Mouse (Mus musculus) liver, adult 2 months (tissue): Measurements from ENCODE around the gene Hdhd5. TPM values are rescaled to one million over a fixed set of nuclear protein-coding genes. Genes with fewer than 3 reads are reported as not detected.

ENCODE experiments used
- DNase-seq: peaks from one replicate; pipeline ENCODE4 v3.0.0-alpha.2; 2011; ENCODE audit warnings: low read depth, low spot score; ENCODE audit errors: extremely low read depth
- H3K27ac ChIP-seq: fragments of 200-500 bp; replicated peaks from 2 replicates; pipeline ENCODE4 v1.5.1; 2012; ENCODE audit warnings: low read depth, mild to moderate bottlenecking, control low read depth, inconsistent platforms, low read length; ENCODE audit not compliant: insufficient read depth
- H3K27me3 ChIP-seq: fragments of 200-500 bp; 2 replicates; pipeline ENCODE4 v1.6.1; 2012; ENCODE audit warnings: mild to moderate bottlenecking, moderate library complexity, low read length, inconsistent platforms; ENCODE audit not compliant: control insufficient read depth, insufficient read depth
- H3K36me3 ChIP-seq: fragments of 200-500 bp; 2 replicates; pipeline ENCODE4 v1.6.1; 2012; ENCODE audit warnings: low read length, inconsistent platforms; ENCODE audit not compliant: control insufficient read depth, insufficient read depth
- H3K4me1 ChIP-seq: fragments of 200-500 bp; 2 replicates; pipeline ENCODE4 v1.6.1; 2011; ENCODE audit warnings: low read length; ENCODE audit not compliant: control insufficient read depth, insufficient read depth
- H3K4me3 ChIP-seq: fragments of 200-500 bp; 2 replicates; pipeline ENCODE4 v1.5.1; 2011; ENCODE audit warnings: low read depth, mild to moderate bottlenecking, control low read depth, low read length, moderate library complexity; ENCODE audit not compliant: insufficient read depth
- H3K79me2 ChIP-seq: fragments of 200-500 bp; 2 replicates; pipeline ENCODE4 v1.6.1; 2012; ENCODE audit warnings: inconsistent platforms, mild to moderate bottlenecking, low read length, moderate library complexity; ENCODE audit not compliant: control insufficient read depth, insufficient read depth
- H3K9ac ChIP-seq: fragments of 200-500 bp; 2 replicates; pipeline ENCODE4 v1.6.1; 2012; ENCODE audit warnings: low read depth, mild to moderate bottlenecking, control low read depth, inconsistent platforms, low read length
- CTCF ChIP-seq: fragments of 200-500 bp; IDR thresholded peaks from 2 replicates; pipeline ENCODE4 v1.5.1; 2011; ENCODE audit warnings: low read depth, low read length, control low read depth
- POLR2A ChIP-seq: fragments of 200-500 bp; IDR thresholded peaks from 2 replicates; pipeline ENCODE4 v1.6.1; 2011; ENCODE audit warnings: low read length, control low read depth; ENCODE audit not compliant: insufficient read depth; ENCODE audit errors: extremely low read depth
- WGBS: fragments of 180-500 bp; shearing (Covaris S2); methylation state at CpG from one replicate; pipeline ENCODE4 v1.1.7; 2018; 5-methylcytosine and 5-hydroxymethylcytosine counted together
- polyA plus RNA-seq: library from polyadenylated mRNA; depleted of rRNA; stranded (reverse); fragments of >200 nt; gene quantifications from 2 replicates; pipeline ENCODE4 v1.2.3, GENCODE M21; 2012
- total RNA-seq: library from RNA; depleted of rRNA; stranded (reverse); fragments of >200 nt; gene quantifications from 2 replicates; pipeline ENCODE4 v1.2.3, GENCODE M21; 2014

Gene Hdhd5
- total and polyA plus RNA-seq, 2 experiments: 21.1 to 32.6 TPM

- DNase-seq: no peak
- Histone ChIP-seq H3K36me3 (no peaks in the 10 kb centered on the region), H3K9ac (no peak overlapping the region), H3K4me1 (no peaks in the 10 kb centered on the region), H3K79me2 (no peaks in the 10 kb centered on the region), H3K27me3 (peaks cover 17% of the 10 kb centered on the region), H3K4me3 (no peak overlapping the region), H3K27ac (no peak overlapping the region)
- no peak for TF ChIP-seq CTCF
- TF ChIP-seq POLR2A: no peak
- WGBS: 84% methylated on average over 3 of the region's 3 CpGs
Observed at GRCm38 (mm10) chr6:120488647-120489046, 42.5 kb downstream of the Hdhd5 start.

GRCm38 (mm10) chr6:120486051-120486510, 45.0 kb downstream of the Hdhd5 start:
- H3K27ac ChIP-seq: no peak overlapping the region
- TF ChIP-seq POLR2A (no peak), CTCF (no peak)
- no peak overlapping the region for H3K4me3 ChIP-seq
- no peak for DNase-seq
- no peaks in the 10 kb centered on the region for H3K79me2 ChIP-seq
- WGBS: 59% methylated on average over 8 of the region's 8 CpGs
- H3K36me3 ChIP-seq: no peaks in the 10 kb centered on the region
- H3K4me1 ChIP-seq: 0 out of 2 replicates have a peak, but pooled peaks cover 2% of the 10 kb centered on the region
- H3K27me3 ChIP-seq: no peaks in the 10 kb centered on the region
- H3K9ac ChIP-seq: no peak overlapping the region

GRCm38 (mm10) chr6:120485038-120485437, 46.1 kb downstream of the Hdhd5 start:
- no peaks in the 10 kb centered on the region for H3K27me3 ChIP-seq
- no peak overlapping the region for H3K4me3 ChIP-seq
- H3K27ac ChIP-seq: no peak overlapping the region
- DNase-seq: no peak
- H3K4me1 ChIP-seq: 0 out of 2 replicates have a peak, but pooled peaks cover 2% of the 10 kb centered on the region
- H3K36me3 ChIP-seq: no peaks in the 10 kb centered on the region
- no peak overlapping the region for H3K9ac ChIP-seq
- 41% methylated on average over 3 of the region's 3 CpGs for WGBS
- no peaks in the 10 kb centered on the region for H3K79me2 ChIP-seq
- TF ChIP-seq CTCF (no peak), POLR2A (no peak)

GRCm38 (mm10) chr6:120483211-120483626, 47.9 kb downstream of the Hdhd5 start:
- no peak overlapping the region for H3K27ac ChIP-seq
- no peak overlapping the region for H3K9ac ChIP-seq
- 42% methylated on average over 8 of the region's 8 CpGs for WGBS
- TF ChIP-seq POLR2A (no peak), CTCF (peak; percentile 73)
- no peak overlapping the region for H3K4me3 ChIP-seq
- 0 out of 2 replicates have a peak, but pooled peaks cover 2% of the 10 kb centered on the region for H3K4me1 ChIP-seq
- H3K36me3 ChIP-seq: peaks cover 5% of the 10 kb centered on the region; the same call in 1 of the 2 replicates
- H3K79me2 ChIP-seq: no peaks in the 10 kb centered on the region
- H3K27me3 ChIP-seq: no peaks in the 10 kb centered on the region
- peak; percentile 25 for DNase-seq

- Histone ChIP-seq H3K36me3 (peaks cover 7% of the 10 kb centered on the region; the same call in 1 of the 2 replicates), H3K27ac (no peak overlapping the region), H3K27me3 (no peaks in the 10 kb centered on the region), H3K79me2 (no peaks in the 10 kb centered on the region), H3K4me1 (0 out of 2 replicates have a peak, but pooled peaks cover 2% of the 10 kb centered on the region), H3K4me3 (no peak overlapping the region), H3K9ac (no peak overlapping the region)
- 37% methylated on average over 6 of the region's 6 CpGs for WGBS
- TF ChIP-seq CTCF: no peak
- TF ChIP-seq POLR2A: no peak
- DNase-seq: peak; percentile 45
Observed at GRCm38 (mm10) chr6:120482756-120483155, 48.4 kb downstream of the Hdhd5 start.

GRCm38 (mm10) chr6:120482021-120482420, 49.1 kb downstream of the Hdhd5 start:
- TF ChIP-seq POLR2A (no peak), CTCF (no peak)
- peaks cover 7% of the 10 kb centered on the region; the same call in 1 of the 2 replicates for H3K36me3 ChIP-seq
- H3K79me2 ChIP-seq: no peaks in the 10 kb centered on the region
- H3K27ac ChIP-seq: no peak overlapping the region
- 0 out of 2 replicates have a peak, but pooled peaks cover 2% of the 10 kb centered on the region for H3K4me1 ChIP-seq
- no peaks in the 10 kb centered on the region for H3K27me3 ChIP-seq
- no peak overlapping the region for H3K9ac ChIP-seq
- H3K4me3 ChIP-seq: no peak overlapping the region
- WGBS: 91% methylated on average over 14 of the region's 14 CpGs
- no peak for DNase-seq
